Mouse (Mus musculus): Measurements from ENCODE around the gene Foxp1. TPM values are rescaled to one million over a fixed set of nuclear protein-coding genes. Genes with fewer than 3 reads are reported as not detected.

The Foxp1 gene
- total RNA-seq, 2 experiments from 2014 or later, result 14.7 to 34.4 TPM

GRCm38 (mm10) chr6:99451479-99451878 is 71.0 kb downstream of the Foxp1 start:
- ATAC-seq (replicated peaks; ENCODE audit: low FRiP score, poor library complexity, severe bottlenecking), result no peak

- ATAC-seq (replicated peaks; ENCODE audit: low FRiP score, poor library complexity, severe bottlenecking), result no peak
Measured at GRCm38 (mm10) chr6:99447447-99447846, 75.1 kb downstream of the Foxp1 start.

- ATAC-seq (replicated peaks; ENCODE audit: low FRiP score, poor library complexity, severe bottlenecking), result no peak
Measured at GRCm38 (mm10) chr6:99446801-99447415, 75.6 kb downstream of the Foxp1 start.

GRCm38 (mm10) chr6:99443460-99443859 is 79.1 kb downstream of the Foxp1 start:
- no peak for ATAC-seq (replicated peaks; ENCODE audit: low FRiP score, poor library complexity, severe bottlenecking)

GRCm38 (mm10) chr6:99441100-99441499 is 81.4 kb downstream of the Foxp1 start:
- no peak for ATAC-seq (replicated peaks; ENCODE audit: low FRiP score, poor library complexity, severe bottlenecking)

GRCm38 (mm10) chr6:99440606-99441005 is 81.9 kb downstream of the Foxp1 start:
- no peak for ATAC-seq (replicated peaks; ENCODE audit: low FRiP score, poor library complexity, severe bottlenecking)

- no peak for ATAC-seq (replicated peaks; ENCODE audit: low FRiP score, poor library complexity, severe bottlenecking)
Measured at GRCm38 (mm10) chr6:99439878-99440361, 82.6 kb downstream of the Foxp1 start.

GRCm38 (mm10) chr6:99439214-99439877 is 83.2 kb downstream of the Foxp1 start:
- no peak for ATAC-seq (replicated peaks; ENCODE audit: low FRiP score, poor library complexity, severe bottlenecking)

- no peak for ATAC-seq (replicated peaks; ENCODE audit: low FRiP score, poor library complexity, severe bottlenecking)
Measured at GRCm38 (mm10) chr6:99436371-99436770, 86.2 kb downstream of the Foxp1 start.

GRCm38 (mm10) chr6:99435140-99435539 is 87.4 kb downstream of the Foxp1 start:
- ATAC-seq (replicated peaks; ENCODE audit: low FRiP score, poor library complexity, severe bottlenecking), result no peak

GRCm38 (mm10) chr6:99433006-99433405 is 89.5 kb downstream of the Foxp1 start:
- ATAC-seq (replicated peaks; ENCODE audit: low FRiP score, poor library complexity, severe bottlenecking), result no peak

GRCm38 (mm10) chr6:99431941-99432340 is 90.6 kb downstream of the Foxp1 start:
- ATAC-seq (replicated peaks; ENCODE audit: low FRiP score, poor library complexity, severe bottlenecking), result no peak

GRCm38 (mm10) chr6:99430560-99430959 is 92.0 kb downstream of the Foxp1 start:
- ATAC-seq (replicated peaks; ENCODE audit: low FRiP score, poor library complexity, severe bottlenecking), result no peak

GRCm38 (mm10) chr6:99429378-99430131 is 93.0 kb downstream of the Foxp1 start:
- no peak for ATAC-seq (replicated peaks; ENCODE audit: low FRiP score, poor library complexity, severe bottlenecking)

GRCm38 (mm10) chr6:99428961-99429360 is 93.6 kb downstream of the Foxp1 start:
- no peak for ATAC-seq (replicated peaks; ENCODE audit: low FRiP score, poor library complexity, severe bottlenecking)

GRCm38 (mm10) chr6:99427301-99427700 is 95.2 kb downstream of the Foxp1 start:
- no peak for ATAC-seq (replicated peaks; ENCODE audit: low FRiP score, poor library complexity, severe bottlenecking)

GRCm38 (mm10) chr6:99425044-99425443 is 97.5 kb downstream of the Foxp1 start:
- no peak for ATAC-seq (replicated peaks; ENCODE audit: low FRiP score, poor library complexity, severe bottlenecking)

GRCm38 (mm10) chr6:99420666-99421065 is 101.9 kb downstream of the Foxp1 start:
- ATAC-seq (replicated peaks; ENCODE audit: low FRiP score, poor library complexity, severe bottlenecking), result no peak

GRCm38 (mm10) chr6:99412598-99412997 is 109.9 kb downstream of the Foxp1 start:
- ATAC-seq (replicated peaks; ENCODE audit: low FRiP score, poor library complexity, severe bottlenecking), result no peak

- no peak for ATAC-seq (replicated peaks; ENCODE audit: low FRiP score, poor library complexity, severe bottlenecking)
Measured at GRCm38 (mm10) chr6:99409602-99410001, 112.9 kb downstream of the Foxp1 start.

- no peak for ATAC-seq (replicated peaks; ENCODE audit: low FRiP score, poor library complexity, severe bottlenecking)
Measured at GRCm38 (mm10) chr6:99408880-99409279, 113.6 kb downstream of the Foxp1 start.
